Mouse (Mus musculus) midbrain, embryonic 16.5 days (tissue): ENCODE measurements around the gene Dapl1. TPM values are rescaled to one million over a fixed set of nuclear protein-coding genes. Genes with fewer than 3 reads are reported as not detected.

Experiments used
- ATAC-seq: fragments of 200-750 bp; cut with Nextera tagmentation; 2 replicates; pipeline ENCODE4 v1.8.0; 2017; ENCODE audit warnings: moderate TSS enrichment
- H3K27ac ChIP-seq: fragments of 300-500 bp; sonication (generic); 2 replicates; pipeline ENCODE4 v1.5.1; 2014; ENCODE audit warnings: mild to moderate bottlenecking, low read length, mixed read lengths
- H3K27me3 ChIP-seq: fragments of 300-500 bp; sonication (generic); 2 replicates; pipeline ENCODE4 v1.6.1; 2014; ENCODE audit warnings: low read depth, low read length, mixed read lengths; ENCODE audit not compliant: control insufficient read depth, insufficient read depth
- H3K36me3 ChIP-seq: fragments of 300-500 bp; sonication (generic); 2 replicates; pipeline ENCODE4 v1.6.1; 2014; ENCODE audit warnings: mild to moderate bottlenecking, low read length, moderate library complexity, mixed read lengths; ENCODE audit not compliant: control insufficient read depth, insufficient read depth
- H3K4me1 ChIP-seq: fragments of 300-500 bp; sonication (generic); 2 replicates; pipeline ENCODE4 v1.6.1; 2014; ENCODE audit warnings: mild to moderate bottlenecking, low read length, mixed read lengths; ENCODE audit not compliant: control insufficient read depth, insufficient read depth
- H3K4me2 ChIP-seq: fragments of 300-500 bp; sonication (generic); 2 replicates; pipeline ENCODE4 v1.6.1; 2014; ENCODE audit warnings: mild to moderate bottlenecking, low read length, mixed read lengths
- H3K4me3 ChIP-seq: fragments of 300-500 bp; sonication (generic); 2 replicates; pipeline ENCODE4 v1.5.1; 2014; ENCODE audit warnings: low read depth, mild to moderate bottlenecking, low read length, moderate library complexity, mixed read lengths
- H3K9ac ChIP-seq: fragments of 300-500 bp; sonication (generic); 2 replicates; pipeline ENCODE4 v1.6.1; 2014; ENCODE audit warnings: low read depth, low read length, mixed read lengths
- H3K9me3 ChIP-seq: fragments of 300-500 bp; sonication (generic); replicated peaks from 2 replicates; pipeline ENCODE4 v1.6.1; 2014; ENCODE audit warnings: mild to moderate bottlenecking, low read length, mixed read lengths; ENCODE audit not compliant: control insufficient read depth, poor library complexity, severe bottlenecking
- WGBS: fragments of 180-500 bp; shearing (Covaris S2); extraction: QIAGEN DNeasy Blood & Tissue Kit; methylation state at CpG from one replicate; pipeline ENCODE4 v1.1.7; 2014; 5-methylcytosine and 5-hydroxymethylcytosine counted together
- polyA plus RNA-seq: library from polyadenylated mRNA; unstranded; fragments of >200 nt; fragmentation: Nextera tagmentation; extraction: Ambion mirVana; gene quantifications from 2 replicates; pipeline ENCODE4 v1.2.1, GENCODE M21; 2015

The Dapl1 gene
- polyA plus RNA-seq, 1 experiment from 2014 or later, result 1.6 TPM

- Histone ChIP-seq H3K4me2 (no peak overlapping the region), H3K9ac (no peak overlapping the region), H3K27me3 (no peaks in the 10 kb centered on the region; the same call in 1 of the 2 replicates), H3K9me3 (no peaks in the 10 kb centered on the region), H3K4me3 (no peak overlapping the region), H3K36me3 (no peaks in the 10 kb centered on the region), H3K4me1 (peaks cover 2% of the 10 kb centered on the region; the same call in 1 of the 2 replicates), H3K27ac (no peak overlapping the region)
- WGBS, result 86% methylated on average over 7 of the region's 7 CpGs
- no peak for ATAC-seq
These were observed 53.6 kb downstream of the Dapl1 start for GRCm38 (mm10) chr2:59538031-59538430.

- no peaks in the 10 kb centered on the region for H3K9me3 ChIP-seq
- no peaks in the 10 kb centered on the region for H3K36me3 ChIP-seq
- H3K4me3 ChIP-seq, result no peak overlapping the region
- no peaks in the 10 kb centered on the region; the same call in 1 of the 2 replicates for H3K27me3 ChIP-seq
- no peak for ATAC-seq
- no peak overlapping the region for H3K9ac ChIP-seq
- no peak overlapping the region for H3K27ac ChIP-seq
- WGBS, result 61% methylated on average over 4 of the region's 4 CpGs
- H3K4me2 ChIP-seq, result no peak overlapping the region
- peaks cover 6% of the 10 kb centered on the region; the same call in 1 of the 2 replicates for H3K4me1 ChIP-seq
These were observed 55.3 kb downstream of the Dapl1 start for GRCm38 (mm10) chr2:59539796-59540195.

- Histone ChIP-seq H3K27me3 (no peaks in the 10 kb centered on the region; the same call in 1 of the 2 replicates), H3K4me1 (peaks cover 6% of the 10 kb centered on the region; the same call in 1 of the 2 replicates), H3K9me3 (no peaks in the 10 kb centered on the region), H3K4me2 (no peak overlapping the region), H3K4me3 (no peak overlapping the region), H3K9ac (no peak overlapping the region), H3K27ac (no peak overlapping the region), H3K36me3 (no peaks in the 10 kb centered on the region)
- ATAC-seq, result peak; percentile 80; the same call in 1 of the 2 replicates
- 21% methylated on average over 11 of the region's 11 CpGs for WGBS
These were observed 56.9 kb downstream of the Dapl1 start for GRCm38 (mm10) chr2:59541121-59541887.

- H3K4me3 ChIP-seq, result no peak overlapping the region
- H3K27ac ChIP-seq, result no peak overlapping the region
- H3K4me2 ChIP-seq, result no peak overlapping the region
- no peak overlapping the region for H3K9ac ChIP-seq
- no peaks in the 10 kb centered on the region for H3K9me3 ChIP-seq
- no peaks in the 10 kb centered on the region; the same call in 1 of the 2 replicates for H3K27me3 ChIP-seq
- 20% methylated on average over 9 of the region's 9 CpGs for WGBS
- H3K4me1 ChIP-seq, result peaks cover 6% of the 10 kb centered on the region; the same call in 1 of the 2 replicates
- no peaks in the 10 kb centered on the region for H3K36me3 ChIP-seq
- no peak for ATAC-seq
These were observed 59.2 kb downstream of the Dapl1 start for GRCm38 (mm10) chr2:59543543-59544065.

GRCm38 (mm10) chr2:59544237-59544909, 59.9 kb downstream of the Dapl1 start:
- H3K9ac ChIP-seq, result no peak overlapping the region
- no peak overlapping the region for H3K4me2 ChIP-seq
- peaks cover 6% of the 10 kb centered on the region; the same call in 1 of the 2 replicates for H3K4me1 ChIP-seq
- no peaks in the 10 kb centered on the region for H3K9me3 ChIP-seq
- no peaks in the 10 kb centered on the region for H3K36me3 ChIP-seq
- H3K27ac ChIP-seq, result no peak overlapping the region
- no peak for ATAC-seq
- H3K27me3 ChIP-seq, result no peaks in the 10 kb centered on the region; the same call in 1 of the 2 replicates
- 30% methylated on average over 13 of the region's 13 CpGs for WGBS
- no peak overlapping the region for H3K4me3 ChIP-seq

- no peaks in the 10 kb centered on the region; the same call in 1 of the 2 replicates for H3K27me3 ChIP-seq
- no peak for ATAC-seq
- no peak overlapping the region for H3K27ac ChIP-seq
- no peak overlapping the region for H3K4me3 ChIP-seq
- no peaks in the 10 kb centered on the region for H3K36me3 ChIP-seq
- 18% methylated on average over 7 of the region's 7 CpGs for WGBS
- no peak overlapping the region for H3K9ac ChIP-seq
- H3K4me2 ChIP-seq, result no peak overlapping the region
- peaks cover 6% of the 10 kb centered on the region; the same call in 1 of the 2 replicates for H3K4me1 ChIP-seq
- H3K9me3 ChIP-seq, result no peaks in the 10 kb centered on the region
These were observed 60.5 kb downstream of the Dapl1 start for GRCm38 (mm10) chr2:59545001-59545400.

- Histone ChIP-seq H3K9ac (no peak overlapping the region), H3K4me1 (peaks cover 4% of the 10 kb centered on the region; the same call in 1 of the 2 replicates), H3K4me2 (no peak overlapping the region), H3K36me3 (no peaks in the 10 kb centered on the region), H3K27ac (no peak overlapping the region), H3K9me3 (no peaks in the 10 kb centered on the region), H3K4me3 (no peak overlapping the region), H3K27me3 (no peaks in the 10 kb centered on the region; the same call in 1 of the 2 replicates)
- ATAC-seq, result no peak
- WGBS, result 94% methylated on average over 8 of the region's 8 CpGs
These were observed 63.1 kb downstream of the Dapl1 start for GRCm38 (mm10) chr2:59547369-59548099.

- WGBS, result 59% methylated on average over 1 of the region's 1 CpGs
- ATAC-seq, result no peak
These were observed 68.3 kb downstream of the Dapl1 start for GRCm38 (mm10) chr2:59552784-59553183.

More at GRCm38 (mm10) chr2:59552784-59553183, 68.3 kb downstream of the Dapl1 start:
- Histone ChIP-seq H3K9ac (no peak overlapping the region), H3K9me3 (no peaks in the 10 kb centered on the region), H3K4me1 (no peaks in the 10 kb centered on the region), H3K27ac (no peak overlapping the region), H3K4me2 (no peak overlapping the region), H3K27me3 (no peaks in the 10 kb centered on the region), H3K36me3 (no peaks in the 10 kb centered on the region), H3K4me3 (no peak overlapping the region)
